Mouse (Mus musculus) urinary bladder, adult 2 months (tissue): Measurements from ENCODE around the gene Mmp7. TPM values are rescaled to one million over a fixed set of nuclear protein-coding genes. Genes with fewer than 3 reads are reported as not detected.

Experiments used
- DNase-seq: peaks from one replicate; pipeline ENCODE4 v3.0.0; 2022; ENCODE audit warnings: low spot score
- polyA plus RNA-seq: library from polyadenylated mRNA; depleted of rRNA; stranded (reverse); fragments of >200 nt; gene quantifications from 2 replicates; pipeline ENCODE4 v1.2.3, GENCODE M21; 2012; rRNA removed

Gene Mmp7
- 0.06 TPM in 1 of 2 replicates, not detected in the other for polyA plus RNA-seq

DNA sequence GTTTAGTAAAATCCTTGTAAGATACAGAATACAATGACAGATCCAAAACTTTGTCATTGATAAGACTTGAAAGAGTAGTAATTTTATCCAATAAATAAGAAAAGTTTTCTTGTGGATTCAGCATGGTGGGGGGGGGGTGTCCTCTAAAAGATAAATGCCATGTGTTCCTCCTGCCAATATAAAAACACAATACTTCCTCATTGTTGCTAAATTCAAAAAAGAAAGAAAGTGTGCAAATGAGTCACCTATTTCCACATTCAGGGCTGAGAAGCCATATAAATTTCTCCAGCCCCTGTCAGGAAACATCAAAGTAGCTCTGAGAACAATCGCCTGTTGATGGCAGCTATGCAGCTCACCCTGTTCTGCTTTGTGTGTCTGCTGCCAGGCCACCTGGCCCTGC, at the start of gene Mmp7:
TSS of gene Mmp7 (plus strand) at position 301 of the 400 bp plus-strand sequence.
- no peak for DNase-seq

GRCm38 (mm10) chr9:7647901-7648300, 44.0 kb upstream of the Mmp7 start:
- no peak for DNase-seq

- DNase-seq: no peak
These were observed 41.3 kb upstream of the Mmp7 start for GRCm38 (mm10) chr9:7650397-7651180.

- no peak for DNase-seq
These were observed 39.4 kb upstream of the Mmp7 start for GRCm38 (mm10) chr9:7652351-7653085.

- no peak for DNase-seq
These were observed 33.9 kb upstream of the Mmp7 start for GRCm38 (mm10) chr9:7657946-7658345.

DNA sequence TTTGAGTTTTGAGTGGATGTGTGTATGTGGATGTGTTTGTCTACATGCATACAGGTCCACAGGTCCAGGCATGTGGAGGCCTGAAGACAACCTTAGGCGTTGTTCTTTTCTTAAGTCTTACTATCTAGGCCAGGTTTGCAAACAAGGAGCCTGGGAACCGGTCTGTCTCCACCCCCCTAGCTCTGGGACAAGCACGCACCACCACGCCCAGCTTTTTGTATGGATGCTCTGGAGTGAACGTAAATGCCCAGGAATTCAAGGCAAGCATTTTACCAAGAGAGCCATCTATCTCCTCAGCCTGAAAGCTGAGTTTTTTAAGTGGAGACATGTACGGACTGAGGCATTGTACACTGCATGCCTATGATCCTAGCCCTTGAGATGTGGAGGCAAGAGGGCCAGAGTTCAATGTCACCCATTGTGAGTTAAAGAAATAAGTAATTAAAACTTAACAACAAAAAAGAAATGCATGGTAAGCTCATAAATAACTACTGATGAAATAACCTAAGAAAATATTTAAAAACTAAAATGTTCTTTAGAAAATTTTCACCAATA, 32.3 kb upstream of the Mmp7 start:
- no peak for DNase-seq

GRCm38 (mm10) chr9:7661371-7661770, 30.5 kb upstream of the Mmp7 start:
- no peak for DNase-seq

GRCm38 (mm10) chr9:7669674-7670073, 22.2 kb upstream of the Mmp7 start:
- DNase-seq: no peak

GRCm38 (mm10) chr9:7672985-7673384, 18.9 kb upstream of the Mmp7 start:
- no peak for DNase-seq

- no peak for DNase-seq
These were observed 13.6 kb upstream of the Mmp7 start for GRCm38 (mm10) chr9:7678154-7678837.

GRCm38 (mm10) chr9:7682081-7682618, 9.7 kb upstream of the Mmp7 start:
- DNase-seq: no peak

DNA sequence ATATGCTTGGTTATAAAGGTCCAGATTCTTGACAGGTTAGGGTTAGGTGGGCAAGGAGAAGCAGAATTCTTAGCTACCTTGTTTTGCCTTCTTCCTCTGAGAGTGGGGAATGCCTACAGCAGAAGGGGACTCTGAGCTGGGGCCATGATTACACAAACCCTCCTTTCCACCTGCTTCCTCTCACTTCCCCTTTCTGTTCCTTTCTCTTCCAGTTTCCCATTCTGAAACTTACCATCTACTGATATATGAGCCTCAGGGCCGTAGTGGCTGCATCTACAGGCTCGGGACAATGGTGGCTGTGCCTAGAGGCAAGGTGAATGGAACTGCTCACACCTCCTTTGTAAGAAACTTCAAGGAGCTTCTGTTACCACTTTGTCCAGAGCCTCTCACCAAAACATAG, 5.9 kb upstream of the Mmp7 start:
- no peak for DNase-seq

DNA sequence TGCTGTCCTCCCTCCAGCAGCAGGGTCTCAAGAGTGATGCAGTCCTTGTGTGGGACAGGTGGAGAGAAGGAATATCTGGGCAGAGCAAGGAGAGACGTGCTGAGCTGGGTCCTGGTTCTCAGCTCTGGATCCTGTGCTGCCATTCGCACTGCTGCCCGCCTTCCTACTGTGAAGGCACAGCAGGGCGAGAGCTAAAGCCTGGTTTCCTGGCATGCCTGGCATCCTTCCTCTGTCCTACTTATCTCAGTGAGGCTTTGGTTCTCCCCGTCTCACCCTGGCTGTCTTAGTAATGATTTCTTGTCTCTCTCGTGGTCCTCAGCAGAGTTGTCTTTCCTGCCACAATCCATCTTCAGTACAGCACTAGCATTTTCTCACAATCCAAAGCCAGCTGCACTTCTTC, 2.1 kb upstream of the Mmp7 start:
- no peak for DNase-seq

DNA sequence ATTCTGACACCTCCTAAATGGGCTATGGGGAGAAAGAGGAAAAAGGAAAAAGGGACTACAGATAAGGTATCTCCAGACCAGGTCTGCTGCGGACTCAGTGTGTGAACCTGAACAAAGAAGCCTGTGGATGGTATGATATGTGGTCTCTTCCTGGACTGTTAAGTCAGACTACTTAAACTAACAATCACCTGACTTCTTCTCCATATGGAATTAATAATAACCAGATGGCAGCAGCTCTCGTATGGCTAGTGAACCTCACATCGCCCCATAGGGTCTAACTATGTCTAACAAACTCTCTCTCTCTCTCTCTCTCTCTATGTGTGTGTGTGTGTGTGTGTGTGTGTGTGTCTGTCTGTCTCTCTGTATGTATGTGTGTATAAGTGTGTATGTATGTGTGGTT, 2.1 kb downstream of the Mmp7 start:
- no peak for DNase-seq

DNA sequence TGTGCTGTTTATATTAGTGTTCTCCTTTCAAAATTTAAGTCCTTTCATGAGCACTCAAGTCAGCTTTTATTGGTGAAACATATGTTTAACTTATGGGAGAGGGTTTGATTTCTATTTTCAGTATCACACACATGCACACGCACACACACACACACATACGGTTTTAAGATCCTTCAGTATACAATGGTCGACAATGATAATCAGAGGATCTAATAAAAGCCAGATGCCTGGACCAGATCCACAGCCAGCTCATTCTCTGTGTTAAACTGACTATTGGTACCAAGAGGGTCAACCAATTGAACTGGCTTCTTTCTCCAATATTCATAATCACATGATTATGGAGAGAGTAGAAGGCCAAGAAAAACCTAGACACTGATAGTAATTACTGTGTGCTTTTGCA, 3.8 kb downstream of the Mmp7 start:
- no peak for DNase-seq

GRCm38 (mm10) chr9:7708698-7709097, 16.8 kb downstream of the Mmp7 start:
- DNase-seq: no peak

DNA sequence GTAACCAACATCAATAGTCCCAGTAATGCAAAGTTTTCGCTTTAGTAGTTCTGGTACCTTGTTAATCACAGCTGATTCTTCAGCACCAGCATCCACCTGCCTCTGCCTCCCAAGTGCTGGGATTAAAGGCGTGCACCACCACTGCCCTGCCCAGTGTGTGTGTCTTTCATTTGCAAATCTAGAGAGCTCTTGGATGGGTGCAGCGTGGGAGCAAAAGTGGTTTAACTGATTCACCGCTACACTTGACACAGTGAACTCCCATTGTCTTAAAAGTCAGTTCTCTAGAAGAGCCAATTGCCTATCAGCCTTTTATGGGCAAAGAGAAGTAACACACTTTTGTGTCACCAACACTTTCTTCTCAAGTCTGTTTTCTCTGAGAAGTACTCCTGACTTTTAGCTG, 19.3 kb downstream of the Mmp7 start:
- no peak for DNase-seq

DNA sequence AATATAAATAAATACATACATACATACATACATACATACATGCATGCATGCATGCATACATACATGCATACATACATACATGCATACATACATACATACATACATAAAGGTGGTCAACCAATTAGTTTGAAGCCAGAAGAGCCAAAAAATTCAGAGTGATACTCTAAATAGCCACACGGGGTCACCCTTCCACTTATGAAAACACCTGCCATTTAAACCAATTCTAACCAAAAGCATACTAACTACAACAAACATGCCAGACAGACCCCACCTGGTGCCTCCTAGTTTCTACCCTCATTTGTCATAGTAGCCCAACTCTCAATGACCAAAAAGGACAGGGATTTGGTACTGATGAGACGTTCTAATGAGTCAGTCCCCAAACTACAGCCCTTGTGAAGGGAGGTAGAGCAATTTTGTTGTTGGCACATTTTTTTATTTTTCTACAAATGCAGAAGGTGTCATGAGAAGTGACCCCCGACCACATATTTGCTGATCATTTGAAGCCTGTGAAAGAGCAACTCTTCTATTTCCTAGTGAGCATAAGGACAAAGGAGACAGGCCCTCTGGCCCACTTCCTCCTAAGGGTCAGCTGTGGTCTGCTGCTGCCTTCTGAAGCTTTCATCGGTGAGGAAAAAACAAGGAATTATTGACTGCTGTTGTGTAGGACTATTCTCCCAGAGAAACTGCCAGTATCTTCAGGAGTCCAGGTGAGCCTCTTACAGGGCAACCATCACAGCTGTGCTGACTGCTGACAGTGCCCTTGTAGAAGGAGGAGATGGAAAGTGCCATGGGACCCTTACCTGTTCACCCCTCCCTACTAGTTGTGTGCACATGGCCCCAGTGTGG, 22.4 kb downstream of the Mmp7 start:
- no peak for DNase-seq

DNA sequence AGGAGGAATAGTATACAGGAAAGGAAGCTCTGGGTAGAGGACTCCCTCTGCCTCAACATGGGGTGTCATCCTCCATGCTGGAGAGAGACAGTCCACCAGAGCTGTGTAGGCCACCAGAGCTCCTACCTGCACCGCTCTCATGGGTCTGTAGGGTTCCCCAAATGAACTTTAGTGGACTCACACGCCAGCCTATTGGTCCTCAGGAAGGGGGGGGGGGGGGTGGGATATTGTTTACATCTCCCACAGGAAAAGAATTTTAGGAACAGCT, 23.0 kb downstream of the Mmp7 start:
- DNase-seq: no peak

GRCm38 (mm10) chr9:7721543-7721942, 29.7 kb downstream of the Mmp7 start:
- DNase-seq: no peak

DNA sequence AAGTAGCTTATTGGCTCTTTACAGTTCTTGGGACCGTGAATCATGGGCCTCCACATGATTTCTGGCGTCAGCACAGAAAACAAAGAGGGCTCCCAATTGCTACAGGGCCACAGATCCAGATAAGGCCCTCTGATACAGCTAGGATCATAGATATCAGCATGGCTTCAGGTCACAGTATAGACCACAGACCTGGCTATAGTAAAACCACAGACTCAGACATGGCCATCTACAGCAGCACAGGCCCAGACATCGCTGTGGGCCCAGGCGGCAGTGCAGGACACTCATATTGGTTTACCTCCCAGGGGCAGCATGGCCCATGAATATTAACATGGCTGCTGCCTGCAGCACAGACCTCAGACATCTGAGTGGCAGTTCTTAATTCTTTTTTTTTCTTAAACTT, 37.1 kb downstream of the Mmp7 start:
- DNase-seq: no peak
